Mouse (Mus musculus): ENCODE data around the gene Grap. TPM values are rescaled to one million over a fixed set of nuclear protein-coding genes. Genes with fewer than 3 reads are reported as not detected.

Gene Grap
- polyA plus RNA-seq, 1 experiment, result 7.7 TPM

DNA sequence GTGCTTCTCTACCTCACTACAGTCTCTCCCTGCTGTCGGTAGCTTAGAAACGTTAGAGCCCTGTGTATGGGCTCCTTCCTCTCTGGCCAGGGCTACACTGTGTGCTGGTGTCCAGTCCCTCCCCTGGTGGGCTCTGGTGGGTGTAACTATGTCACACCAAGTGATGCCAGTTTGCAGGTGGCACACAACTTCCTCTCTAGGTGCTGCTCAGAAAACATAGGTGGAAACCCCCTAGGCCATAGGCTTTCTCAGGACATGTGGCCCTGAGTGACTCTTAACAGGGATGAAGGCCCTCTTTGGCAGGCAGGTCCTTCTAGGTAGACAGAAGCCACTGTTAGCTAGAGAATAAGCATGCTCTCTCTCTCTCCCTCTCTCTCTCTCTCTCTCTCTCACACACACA lies 4.4 kb downstream of the Grap start:
- 76% methylated on average over 2 of the region's 2 CpGs for WGBS
- H3K4me3 ChIP-seq (ENCODE audit: low read depth, low read length), result no peak overlapping the region
- no peaks in the 10 kb centered on the region for H3K27me3 ChIP-seq (ENCODE audit: control insufficient read depth, insufficient read depth, low read length)
- TF ChIP-seq CTCF (IDR thresholded peaks at IDR 0.05; ENCODE audit: extremely low read depth, insufficient read length, insufficient replicate concordance, low read depth, low read length) (no peak), POLR2A (IDR thresholded peaks at IDR 0.05; ENCODE audit: low read depth, low read length) (no peak)
- no peak overlapping the region for H3K27ac ChIP-seq (ENCODE audit: insufficient read depth, low read depth, low read length)
- no peaks in the 10 kb centered on the region for H3K36me3 ChIP-seq (ENCODE audit: control insufficient read depth, insufficient read depth, low read length)
- peaks cover 2% of the 10 kb centered on the region for H3K4me1 ChIP-seq (ENCODE audit: control insufficient read depth, insufficient read depth, insufficient read length, low read length)

DNA sequence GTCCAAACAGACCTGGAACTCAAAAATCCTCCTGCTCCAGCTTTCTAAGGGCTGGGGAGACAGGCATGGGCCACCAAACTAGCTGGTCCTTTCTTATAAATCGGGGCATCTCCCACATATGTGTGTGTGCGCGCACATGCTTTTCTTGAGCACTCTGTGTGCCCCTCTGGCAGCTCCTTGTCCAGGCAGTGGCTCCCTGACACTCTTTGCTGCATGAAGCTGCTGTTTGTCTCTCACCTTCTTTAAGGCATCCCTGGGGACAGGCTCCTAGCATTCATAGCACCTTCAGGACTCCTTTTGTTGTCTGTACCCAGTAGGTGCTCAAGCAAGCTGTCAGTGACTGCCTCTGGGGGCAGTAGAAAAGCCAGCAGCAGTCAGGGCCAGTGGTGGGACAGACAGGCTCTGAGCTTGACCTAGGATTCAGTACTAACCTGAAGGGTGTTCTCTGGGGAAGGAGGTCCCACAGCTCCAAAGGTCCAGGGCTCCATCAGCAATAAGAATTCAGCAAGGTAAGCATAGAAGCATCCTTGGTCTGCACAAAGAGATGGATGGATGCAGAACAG lies 5.4 kb downstream of the Grap start:
- Histone ChIP-seq H3K27ac (ENCODE audit: insufficient read depth, low read depth, low read length) (no peak overlapping the region), H3K4me1 (ENCODE audit: control insufficient read depth, insufficient read depth, insufficient read length, low read length) (peaks cover 3% of the 10 kb centered on the region), H3K27me3 (ENCODE audit: control insufficient read depth, insufficient read depth, low read length) (no peaks in the 10 kb centered on the region), H3K4me3 (ENCODE audit: low read depth, low read length) (no peak overlapping the region), H3K36me3 (ENCODE audit: control insufficient read depth, insufficient read depth, low read length) (no peaks in the 10 kb centered on the region)
- TF ChIP-seq POLR2A (IDR thresholded peaks at IDR 0.05; ENCODE audit: low read depth, low read length), result no peak
- WGBS, result 93% methylated on average over 3 of the region's 3 CpGs

DNA sequence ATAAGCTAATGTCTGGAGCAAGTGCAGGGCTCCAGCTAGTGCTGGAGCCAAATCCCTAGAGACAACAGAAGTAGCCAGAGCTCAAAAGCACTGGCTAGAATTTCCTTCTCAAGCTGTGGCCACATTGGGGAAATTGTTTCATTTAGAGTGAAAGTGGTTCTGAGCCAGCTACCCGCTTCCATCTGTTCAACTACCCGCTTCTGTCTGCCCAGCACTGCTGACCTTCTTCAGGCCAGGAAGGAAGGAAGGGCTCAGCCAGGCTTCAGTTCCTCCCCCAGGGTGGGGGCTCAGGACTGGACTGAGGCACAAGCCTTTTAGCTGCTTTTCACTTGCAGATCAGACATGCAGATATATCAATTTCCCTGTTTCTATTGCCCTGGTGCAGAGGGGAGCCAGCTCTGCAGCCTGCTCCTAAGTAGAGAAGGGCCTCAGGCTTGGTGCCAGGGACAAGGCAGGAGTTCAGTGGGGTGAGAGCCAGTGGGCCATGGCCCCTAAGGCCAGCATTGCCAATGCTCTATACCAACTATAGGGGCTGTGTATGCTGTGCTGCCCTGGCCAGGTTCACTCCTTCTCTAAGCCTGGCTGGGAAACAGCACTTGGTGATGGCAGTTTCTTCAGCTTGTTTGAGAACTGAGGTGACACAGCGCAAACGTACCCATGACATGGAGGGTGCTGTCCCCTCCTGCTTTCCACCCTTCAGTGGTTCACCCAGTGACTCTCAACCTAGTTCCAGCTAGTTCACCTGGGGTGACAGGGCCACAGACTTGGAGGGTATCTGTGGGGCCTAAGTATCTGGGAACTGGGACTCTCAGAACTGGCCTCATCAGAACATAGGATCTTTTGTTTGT lies 6.2 kb downstream of the Grap start:
- Histone ChIP-seq H3K27ac (ENCODE audit: insufficient read depth, low read depth, low read length) (no peak overlapping the region), H3K4me1 (ENCODE audit: control insufficient read depth, insufficient read depth, insufficient read length, low read length) (peaks cover 3% of the 10 kb centered on the region), H3K27me3 (ENCODE audit: control insufficient read depth, insufficient read depth, low read length) (no peaks in the 10 kb centered on the region), H3K36me3 (ENCODE audit: control insufficient read depth, insufficient read depth, low read length) (no peaks in the 10 kb centered on the region), H3K4me3 (ENCODE audit: low read depth, low read length) (no peak overlapping the region)
- TF ChIP-seq POLR2A (IDR thresholded peaks at IDR 0.05; ENCODE audit: low read depth, low read length) (no peak), CTCF (IDR thresholded peaks at IDR 0.05; ENCODE audit: extremely low read depth, insufficient read length, insufficient replicate concordance, low read depth, low read length) (no peak)
- 93% methylated on average over 4 of the region's 4 CpGs for WGBS

DNA sequence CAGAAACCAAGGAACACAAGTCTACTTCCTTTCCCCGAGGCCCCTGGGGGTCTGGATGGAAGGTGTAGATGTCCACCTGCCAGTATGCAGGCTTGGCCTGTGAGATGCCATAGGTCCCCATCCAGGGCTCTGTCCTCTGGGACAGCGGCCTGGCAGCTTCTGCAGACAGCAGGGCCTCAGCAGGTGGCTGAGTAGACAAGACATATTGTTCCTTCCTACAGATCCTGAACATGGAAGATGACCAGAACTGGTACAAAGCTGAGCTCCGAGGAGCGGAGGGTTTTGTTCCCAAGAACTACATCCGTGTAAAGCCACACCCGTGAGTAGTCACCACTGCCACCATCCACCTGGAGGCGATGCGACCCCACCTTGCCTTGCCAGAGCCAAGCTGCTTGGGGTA lies 6.9 kb downstream of the Grap start:
- Histone ChIP-seq H3K27ac (ENCODE audit: insufficient read depth, low read depth, low read length) (no peak overlapping the region), H3K4me3 (ENCODE audit: low read depth, low read length) (no peak overlapping the region), H3K4me1 (ENCODE audit: control insufficient read depth, insufficient read depth, insufficient read length, low read length) (peaks cover 3% of the 10 kb centered on the region), H3K27me3 (ENCODE audit: control insufficient read depth, insufficient read depth, low read length) (no peaks in the 10 kb centered on the region), H3K36me3 (ENCODE audit: control insufficient read depth, insufficient read depth, low read length) (no peaks in the 10 kb centered on the region)
- WGBS, result 81% methylated on average over 8 of the region's 8 CpGs
- TF ChIP-seq CTCF (IDR thresholded peaks at IDR 0.05; ENCODE audit: extremely low read depth, insufficient read length, insufficient replicate concordance, low read depth, low read length) (no peak), POLR2A (IDR thresholded peaks at IDR 0.05; ENCODE audit: low read depth, low read length) (no peak)

DNA sequence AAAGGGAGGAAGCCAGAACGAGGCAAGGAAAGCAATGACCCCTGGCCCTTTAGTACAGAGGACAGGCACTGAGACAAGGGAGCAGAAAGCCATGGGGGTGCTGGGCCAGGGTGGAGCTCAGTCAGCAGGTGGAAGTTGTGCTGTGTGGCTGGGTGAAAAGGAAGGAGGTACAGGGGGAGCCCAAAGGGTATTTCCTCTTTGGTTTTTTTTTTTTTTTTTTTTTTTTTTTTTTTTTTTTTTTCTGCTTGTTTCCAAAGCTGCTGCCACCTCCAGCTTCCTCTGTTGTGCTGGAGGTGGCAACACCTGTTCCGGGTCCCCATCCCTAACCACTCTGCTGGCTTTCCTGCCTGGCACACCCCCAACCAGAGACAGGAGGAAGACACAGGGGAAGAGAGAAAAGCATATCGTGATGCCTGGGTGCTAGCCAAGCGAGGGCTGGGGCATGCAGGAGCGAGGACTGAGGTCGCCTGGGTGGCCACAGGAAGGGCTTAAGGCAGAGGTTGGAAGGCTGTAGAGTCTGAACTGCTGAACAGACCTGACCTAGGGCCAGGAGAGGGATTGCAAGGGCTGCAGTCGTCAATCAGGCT lies 7.8 kb downstream of the Grap start:
- H3K36me3 ChIP-seq (ENCODE audit: control insufficient read depth, insufficient read depth, low read length), result no peaks in the 10 kb centered on the region
- no peak overlapping the region for H3K4me3 ChIP-seq (ENCODE audit: low read depth, low read length)
- no peak overlapping the region for H3K27ac ChIP-seq (ENCODE audit: insufficient read depth, low read depth, low read length)
- 68% methylated on average over 7 of the region's 7 CpGs for WGBS
- peaks cover 3% of the 10 kb centered on the region for H3K4me1 ChIP-seq (ENCODE audit: control insufficient read depth, insufficient read depth, insufficient read length, low read length)
- no peaks in the 10 kb centered on the region for H3K27me3 ChIP-seq (ENCODE audit: control insufficient read depth, insufficient read depth, low read length)
- no peak for TF ChIP-seq POLR2A (IDR thresholded peaks at IDR 0.05; ENCODE audit: low read depth, low read length)
- TF ChIP-seq CTCF (IDR thresholded peaks at IDR 0.05; ENCODE audit: extremely low read depth, insufficient read length, insufficient replicate concordance, low read depth, low read length), result no peak

- WGBS, result 75% methylated on average over 5 of the region's 5 CpGs
- no peak overlapping the region for H3K4me3 ChIP-seq (ENCODE audit: low read depth, low read length)
- no peak overlapping the region for H3K27ac ChIP-seq (ENCODE audit: insufficient read depth, low read depth, low read length)
- H3K36me3 ChIP-seq (ENCODE audit: control insufficient read depth, insufficient read depth, low read length), result no peaks in the 10 kb centered on the region
- no peak for TF ChIP-seq POLR2A (IDR thresholded peaks at IDR 0.05; ENCODE audit: low read depth, low read length)
- TF ChIP-seq CTCF (IDR thresholded peaks at IDR 0.05; ENCODE audit: extremely low read depth, insufficient read length, insufficient replicate concordance, low read depth, low read length), result no peak
- H3K4me1 ChIP-seq (ENCODE audit: control insufficient read depth, insufficient read depth, insufficient read length, low read length), result peaks cover 3% of the 10 kb centered on the region
- no peaks in the 10 kb centered on the region for H3K27me3 ChIP-seq (ENCODE audit: control insufficient read depth, insufficient read depth, low read length)
Observed at GRCm38 (mm10) chr11:61662189-61662588, 9.1 kb downstream of the Grap start.

DNA sequence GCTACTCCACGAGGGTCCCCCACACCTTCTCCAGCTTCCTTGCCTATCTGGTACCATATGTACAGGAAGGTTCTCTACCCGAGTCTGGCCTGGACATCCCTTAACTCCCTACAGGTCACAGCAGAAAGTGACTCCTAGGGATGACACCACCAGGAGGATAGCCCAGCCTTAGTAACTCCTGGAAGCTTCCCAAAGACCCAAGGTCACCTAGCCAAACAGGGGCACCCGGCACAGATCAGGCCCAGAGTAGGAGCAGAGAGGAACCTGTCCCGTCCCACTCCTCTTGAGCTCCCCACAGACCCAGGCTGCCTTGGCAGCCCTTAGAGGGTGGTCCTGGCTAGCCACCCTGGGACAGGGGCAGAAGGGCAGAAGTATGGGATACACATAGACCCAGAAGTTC lies 12.3 kb downstream of the Grap start:
- no peak for TF ChIP-seq CTCF (IDR thresholded peaks at IDR 0.05; ENCODE audit: extremely low read depth, insufficient read length, insufficient replicate concordance, low read depth, low read length)
- no peak for TF ChIP-seq POLR2A (IDR thresholded peaks at IDR 0.05; ENCODE audit: low read depth, low read length)
- no peaks in the 10 kb centered on the region for H3K36me3 ChIP-seq (ENCODE audit: control insufficient read depth, insufficient read depth, low read length)
- H3K27ac ChIP-seq (ENCODE audit: insufficient read depth, low read depth, low read length), result no peak overlapping the region

More for the DNA sequence above, 12.3 kb downstream of the Grap start:
- Histone ChIP-seq H3K27me3 (ENCODE audit: control insufficient read depth, insufficient read depth, low read length) (no peaks in the 10 kb centered on the region), H3K4me3 (ENCODE audit: low read depth, low read length) (no peak overlapping the region), H3K4me1 (ENCODE audit: control insufficient read depth, insufficient read depth, insufficient read length, low read length) (peaks cover 25% of the 10 kb centered on the region)
- whole genome bisulfite sequencing, result 81% methylated on average over 4 of the region's 4 CpGs
